Mouse (Mus musculus) adrenal gland, postnatal 36 days (tissue): Measurements from ENCODE around the gene Arhgef33. TPM values are rescaled to one million over a fixed set of nuclear protein-coding genes. Genes with fewer than 3 reads are reported as not detected.
"Not testable (repeated sequence)": the region's sequence is repeated elsewhere in the genome, so short reads cannot be mapped to it uniquely, and the experiment has no call there.

Experiments used
- DNase-seq, 2 experiments: peaks; one replicate each; pipeline ENCODE4 v3.0.0; 2021; ENCODE audit warnings: mixed read lengths in 1 of 2
- long read RNA-seq, 2 experiments: library from polyadenylated mRNA; stranded (forward); transcript quantifications; one replicate each; pipeline ENCODE4 v2.0.0; 2021; ENCODE audit warnings: borderline sequencing depth in 2 of 2
- total RNA-seq, 2 experiments: library from RNA; stranded (reverse); gene quantifications; 2 replicates each; pipeline ENCODE4 v1.2.3; 2021

The Arhgef33 gene
- total RNA-seq: under 1 TPM in 1 of 2 experiments, not detected in 1; 0.63 TPM
- long read RNA-seq, experiment 1: 0 reads
- long read RNA-seq, experiment 2: 0 reads

DNA sequence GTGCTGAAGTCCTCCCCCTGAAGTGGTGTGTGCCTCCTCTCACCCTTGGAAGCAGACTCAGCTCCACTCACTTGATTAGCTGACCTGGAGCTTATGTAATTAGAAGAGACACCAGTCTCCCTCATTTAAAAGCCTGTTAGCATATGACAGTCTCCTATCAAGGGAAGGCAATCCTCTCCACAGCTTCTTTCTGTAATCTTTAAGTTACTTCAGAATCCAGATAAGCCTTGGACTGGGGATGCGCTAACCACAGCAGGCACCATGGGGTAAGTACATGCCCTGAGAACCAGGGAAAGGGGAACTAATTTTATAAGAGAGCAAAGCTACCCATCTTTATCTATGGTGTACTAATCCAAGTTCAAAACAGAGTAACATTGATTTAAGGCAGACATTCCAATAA lies at the start of gene Arhgef33:
Arhgef33 (plus strand) TSS at position 157 of the 400 bp plus-strand sequence.
- no peak for DNase-seq

DNA sequence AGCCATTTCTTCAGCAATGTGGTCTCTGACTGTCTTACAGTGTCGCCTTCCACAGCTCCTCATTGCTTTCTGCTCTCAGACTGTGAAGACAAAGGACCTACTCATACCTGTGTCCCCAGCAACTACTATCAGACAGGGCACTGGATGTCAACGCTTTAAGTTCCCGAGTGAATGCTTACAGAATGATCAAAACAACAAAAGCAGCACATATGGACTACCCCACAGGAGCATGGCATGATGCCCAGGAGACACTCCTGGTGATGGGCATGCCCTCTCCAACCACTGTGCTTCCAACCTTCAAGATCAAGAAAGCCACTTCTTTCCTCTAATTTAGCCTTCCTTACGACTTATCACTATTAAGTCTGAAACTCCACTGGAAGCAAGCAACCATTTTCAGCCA lies 40.1 kb upstream of the Arhgef33 start:
- DNase-seq: no peak

DNA sequence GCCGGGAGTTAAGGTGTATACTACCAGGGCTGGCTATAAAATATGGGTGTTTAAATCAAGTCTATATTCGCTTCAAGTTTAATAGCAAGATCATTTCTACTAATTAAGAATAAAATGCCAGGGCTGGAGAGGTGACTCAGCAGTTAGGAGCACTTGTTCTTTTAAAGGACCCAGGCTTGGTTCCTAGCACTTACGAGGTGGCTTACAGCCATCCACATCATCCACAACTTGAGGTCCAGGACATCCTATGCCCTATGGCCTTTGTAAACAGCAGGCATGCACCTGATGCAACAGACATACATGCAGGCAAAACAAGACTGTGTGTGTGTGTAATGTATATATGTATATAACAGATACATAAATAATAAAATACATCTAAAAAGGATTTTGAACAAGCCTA lies 39.1 kb upstream of the Arhgef33 start:
- no peak for DNase-seq

DNA sequence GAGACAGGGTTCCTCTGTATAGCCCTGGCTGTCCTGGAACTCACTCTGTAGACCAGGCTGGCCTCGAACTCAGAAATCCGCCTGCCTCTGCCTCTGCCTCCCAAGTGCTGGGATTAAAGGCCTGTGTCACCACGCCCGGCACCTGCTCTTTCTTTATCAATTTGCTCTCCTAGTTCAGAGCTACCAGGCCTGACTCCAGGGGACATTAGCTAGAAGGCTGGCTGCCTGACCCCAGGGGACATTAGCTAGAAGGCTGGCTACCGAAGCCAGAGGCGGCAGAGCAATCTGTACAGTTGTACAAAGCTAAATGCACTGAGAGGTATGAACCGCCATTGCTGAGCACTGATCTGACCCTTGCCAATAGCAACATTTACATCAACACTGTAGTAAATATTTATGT lies 36.6 kb upstream of the Arhgef33 start:
- not testable (repeated sequence) for DNase-seq

DNA sequence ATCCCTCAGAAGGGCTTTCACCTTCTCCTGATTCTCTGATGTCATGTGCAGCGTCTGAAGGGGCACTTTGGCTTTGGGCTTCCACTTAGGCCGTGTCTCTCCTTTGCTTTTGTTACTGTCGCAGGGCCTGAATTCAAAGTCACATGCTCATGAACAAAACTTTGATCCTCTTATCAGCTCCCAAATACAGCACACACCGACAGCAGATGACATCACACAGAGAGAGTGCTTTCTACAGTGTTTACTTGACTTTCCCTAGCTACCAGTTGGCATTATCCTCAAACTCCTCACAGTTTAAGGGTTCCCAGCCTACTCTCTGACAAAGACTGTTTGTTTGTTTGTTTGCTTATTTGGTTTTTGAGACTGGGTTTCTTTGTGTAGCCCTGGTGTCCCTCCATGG lies 29.0 kb upstream of the Arhgef33 start:
- no peak for DNase-seq

DNA sequence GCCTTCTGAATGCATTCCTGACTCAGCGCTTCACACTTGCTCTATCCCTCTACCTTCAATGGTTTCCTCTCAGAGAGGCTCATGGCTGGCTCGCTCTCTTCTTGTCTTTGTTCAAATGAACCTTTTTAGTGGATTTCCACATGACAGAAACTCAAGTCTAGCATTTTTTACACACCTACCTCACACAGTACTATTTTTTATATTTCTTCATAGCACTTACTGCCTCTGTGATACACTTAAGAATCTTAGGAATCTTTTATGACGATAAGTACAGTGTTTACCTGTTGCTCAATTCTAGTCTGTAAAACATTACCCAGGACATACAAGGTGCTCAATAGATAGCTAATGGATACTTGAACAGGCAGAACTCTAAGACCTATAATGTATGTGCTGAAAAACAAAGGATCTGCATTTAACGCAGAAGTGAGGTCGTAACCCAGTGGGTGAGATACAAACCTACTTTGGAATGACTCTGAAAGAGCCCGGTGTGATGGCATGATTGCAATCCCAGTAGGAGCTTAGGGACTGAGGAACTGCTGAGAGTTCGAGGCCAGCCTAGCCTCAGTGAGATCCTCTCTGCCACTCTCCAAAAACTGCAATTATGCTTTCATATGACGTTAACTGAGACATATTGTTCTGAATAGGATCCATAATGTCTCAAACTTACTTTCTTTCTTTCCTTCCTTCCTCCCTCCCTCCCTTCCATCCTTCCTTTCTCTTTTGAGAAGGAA lies 27.7 kb upstream of the Arhgef33 start:
- no peak for DNase-seq

DNA sequence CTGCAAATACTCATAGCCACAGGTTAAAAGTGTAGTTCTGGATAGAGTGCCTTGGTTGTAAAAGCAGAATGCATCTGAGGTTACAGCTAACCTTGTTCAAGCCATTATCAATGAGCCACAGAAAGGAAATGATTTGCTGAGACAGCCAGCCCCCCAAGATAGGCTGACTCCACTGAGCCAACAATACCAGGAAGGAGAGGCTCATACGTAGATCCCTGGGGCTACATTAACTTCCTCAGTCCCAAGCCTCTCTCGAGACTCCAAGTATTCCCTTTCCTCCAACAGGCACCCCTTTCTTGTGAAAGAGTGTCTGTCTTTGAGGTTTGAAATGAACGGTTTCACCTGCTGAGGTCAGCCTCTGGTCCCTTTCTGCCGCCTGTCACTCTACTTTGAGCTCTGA lies 22.8 kb upstream of the Arhgef33 start:
- DNase-seq: no peak

DNA sequence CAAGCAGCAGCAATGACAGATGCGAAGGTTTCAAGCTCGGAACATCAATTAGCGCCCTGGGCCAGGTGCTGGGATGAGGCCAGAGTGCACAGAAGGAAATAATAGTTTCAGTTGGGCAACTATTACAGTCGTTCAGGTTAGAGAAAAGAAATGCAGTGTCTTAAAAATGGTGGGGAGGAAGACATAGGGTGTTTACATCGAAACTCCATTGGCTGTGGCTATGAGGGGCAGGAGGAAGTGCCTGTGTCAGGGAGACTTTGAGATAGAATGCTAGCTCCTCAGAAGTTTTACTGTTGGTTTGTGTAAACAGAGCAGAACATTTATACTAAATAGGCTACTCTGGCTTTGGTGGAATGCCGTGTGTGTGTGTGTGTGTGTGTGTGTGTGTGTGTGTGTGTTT lies 19.2 kb upstream of the Arhgef33 start:
- DNase-seq: no peak

DNA sequence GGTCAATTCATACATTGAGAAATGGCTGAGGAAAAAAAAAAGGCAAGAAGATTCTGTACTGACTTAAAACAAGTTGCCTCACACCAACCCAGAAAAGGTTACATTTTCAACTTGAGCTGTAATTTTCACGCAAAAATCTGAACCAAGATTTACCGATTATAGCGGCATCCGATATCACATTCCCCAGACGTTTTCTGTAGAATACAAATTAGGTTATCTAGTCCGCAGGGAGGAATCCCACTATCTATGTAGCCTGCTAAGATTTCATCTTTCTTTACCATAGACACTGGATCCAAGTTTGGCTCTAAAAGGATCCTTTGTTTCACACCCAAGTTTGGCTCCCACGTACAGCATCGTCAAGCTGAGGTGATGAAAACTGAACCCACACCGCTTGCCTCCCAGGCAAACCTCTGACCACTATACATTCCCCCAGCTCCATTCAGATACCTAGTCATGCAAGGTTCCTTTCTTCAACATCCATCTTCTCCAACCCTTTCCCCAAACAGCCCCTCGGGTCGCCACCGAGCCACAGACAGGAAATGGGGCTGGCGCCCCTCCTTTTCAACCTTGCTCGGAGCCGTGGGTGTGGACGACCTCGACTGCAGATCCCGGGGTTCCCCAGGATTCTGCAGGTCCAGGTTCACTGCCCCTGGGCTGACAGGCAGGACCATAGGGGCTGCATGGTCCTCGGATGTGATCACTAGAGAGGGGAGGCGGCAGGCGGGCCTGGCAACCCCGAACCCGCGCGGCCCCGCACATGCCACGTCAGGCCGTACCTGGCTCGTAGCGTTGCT lies 17.7 kb upstream of the Arhgef33 start:
- no peak for DNase-seq

DNA sequence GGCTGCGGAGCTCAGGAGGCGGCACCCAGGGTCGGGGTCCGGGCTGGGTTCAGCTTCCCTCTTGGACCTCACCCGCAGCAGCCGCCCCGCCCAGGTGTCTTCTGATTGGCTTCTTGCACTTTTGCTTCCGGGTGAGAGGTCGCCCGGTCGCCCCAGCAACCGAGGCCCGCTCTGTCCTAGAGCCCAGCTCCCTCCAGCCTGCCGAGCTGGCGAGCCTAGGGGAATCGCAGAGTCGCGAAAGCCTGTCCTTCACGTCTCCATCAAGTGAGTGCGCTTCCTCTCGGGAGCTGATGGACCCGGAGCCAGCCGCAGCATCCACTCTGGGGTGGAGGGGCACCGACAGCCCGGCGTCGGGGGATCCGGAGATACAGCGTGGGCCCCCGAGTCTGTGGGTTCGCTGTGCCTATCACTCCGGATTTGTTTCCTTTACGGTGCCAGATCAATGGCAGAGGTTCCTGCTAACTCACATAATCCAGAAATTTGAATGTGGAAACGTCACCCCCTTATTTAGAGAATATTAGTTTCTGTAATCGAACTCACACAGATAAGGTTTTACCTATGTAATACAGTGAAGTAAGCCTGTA lies 17.0 kb upstream of the Arhgef33 start, which contains the start of the genes Morn2 and Dhx57:
Morn2 (plus strand) TSS at position 130 of the 584 bp plus-strand sequence.
Dhx57 (minus strand) TSS at position 403 of the 584 bp plus-strand sequence.
- DNase-seq: peak; percentile 99

DNA sequence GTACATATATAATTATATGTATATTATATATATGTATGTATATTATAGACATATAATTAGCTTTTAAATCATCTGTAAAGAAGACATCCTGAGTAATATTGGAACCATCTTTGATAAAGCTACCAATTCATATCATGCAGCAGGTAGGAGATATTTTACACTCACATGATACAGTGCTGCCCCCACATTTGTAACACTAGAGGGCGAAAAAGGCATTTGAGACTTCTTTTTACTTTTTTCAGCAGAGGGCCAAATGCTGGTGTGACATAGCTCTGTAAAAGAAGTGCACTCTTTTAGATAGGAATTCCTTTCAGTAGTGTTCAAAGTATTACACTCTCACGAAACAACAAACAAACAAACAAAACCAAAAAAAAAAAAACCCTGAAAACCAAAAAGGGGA lies 16.1 kb upstream of the Arhgef33 start:
- peak in 1 of 2 experiments; percentile 43 for DNase-seq

DNA sequence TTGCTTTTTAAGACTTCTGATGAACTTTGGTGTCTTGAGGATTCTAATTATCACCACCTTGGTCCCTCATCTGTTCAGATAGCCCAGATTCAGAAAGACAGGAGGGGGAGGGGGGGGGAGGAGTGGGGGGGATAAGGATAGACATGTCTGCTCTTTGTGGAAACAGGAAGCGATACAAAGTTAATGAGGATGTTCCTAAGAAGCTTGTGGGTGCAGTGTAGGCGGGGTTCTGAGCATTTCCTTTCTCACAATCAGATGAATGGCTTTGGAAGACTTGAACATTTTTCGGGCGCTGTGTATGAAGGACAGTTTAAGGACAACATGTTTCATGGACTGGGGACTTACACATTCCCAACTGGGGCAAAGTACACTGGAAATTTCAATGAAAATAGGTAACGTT lies 11.9 kb upstream of the Arhgef33 start:
- no peak for DNase-seq

DNA sequence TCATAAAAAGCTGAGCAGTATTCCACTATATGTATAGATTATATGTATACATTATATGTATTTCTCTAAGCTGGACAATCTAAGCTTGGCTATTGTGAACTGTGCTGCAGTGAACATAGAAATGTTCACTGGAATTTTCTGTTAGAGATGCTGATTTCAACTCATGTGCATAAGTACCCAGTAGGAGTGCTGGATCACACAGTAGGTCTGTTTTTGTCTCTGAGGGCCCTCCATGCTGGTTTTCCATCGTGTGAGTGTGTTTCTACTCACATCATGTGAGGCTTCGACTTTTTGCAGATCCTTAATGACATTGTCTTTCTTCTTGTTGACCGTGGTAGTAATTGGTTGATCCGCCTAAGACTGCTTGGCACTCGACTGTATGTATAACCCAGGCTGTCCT lies 8.4 kb upstream of the Arhgef33 start:
- DNase-seq: no peak

DNA sequence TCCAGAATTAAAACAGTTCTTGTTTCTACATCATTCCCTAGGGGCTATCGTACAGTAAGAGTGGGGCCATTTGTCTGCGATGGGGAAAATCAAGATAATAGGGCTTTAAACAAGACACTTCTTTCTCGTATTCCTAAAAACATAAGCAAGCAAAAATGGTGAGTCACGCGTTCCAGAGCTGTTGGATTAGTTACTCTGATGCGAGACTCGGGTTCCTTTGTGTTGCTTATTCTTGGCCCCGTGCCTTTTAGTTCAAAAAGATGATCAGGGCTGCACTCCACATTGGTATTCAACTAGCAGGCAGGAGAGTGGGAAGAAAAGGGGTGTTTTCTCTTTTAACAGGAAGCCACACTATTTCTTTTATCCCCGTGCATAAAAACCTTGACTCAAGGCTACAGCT lies 4.6 kb downstream of the Arhgef33 start:
- peak; percentile 9 to 25 for DNase-seq

DNA sequence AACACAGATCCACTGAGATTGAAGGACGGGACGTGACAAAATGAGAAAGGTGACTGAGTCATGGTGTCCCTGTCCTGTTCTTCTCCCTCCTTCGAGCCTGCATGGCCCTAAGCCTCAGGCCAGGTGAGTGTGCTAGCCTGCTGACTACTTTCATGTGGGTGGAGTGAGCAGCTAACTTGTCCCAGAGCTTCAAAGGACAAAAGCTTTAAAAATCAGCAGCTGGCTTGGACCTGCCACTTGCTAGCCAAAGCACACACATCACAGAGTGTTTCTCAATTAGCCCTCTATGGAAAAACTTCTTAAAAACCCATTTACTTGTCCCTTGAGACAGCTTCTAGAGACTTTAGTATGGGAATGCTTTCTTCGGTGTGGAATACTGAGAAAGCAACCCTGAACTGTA lies 5.2 kb downstream of the Arhgef33 start:
- DNase-seq: no peak

DNA sequence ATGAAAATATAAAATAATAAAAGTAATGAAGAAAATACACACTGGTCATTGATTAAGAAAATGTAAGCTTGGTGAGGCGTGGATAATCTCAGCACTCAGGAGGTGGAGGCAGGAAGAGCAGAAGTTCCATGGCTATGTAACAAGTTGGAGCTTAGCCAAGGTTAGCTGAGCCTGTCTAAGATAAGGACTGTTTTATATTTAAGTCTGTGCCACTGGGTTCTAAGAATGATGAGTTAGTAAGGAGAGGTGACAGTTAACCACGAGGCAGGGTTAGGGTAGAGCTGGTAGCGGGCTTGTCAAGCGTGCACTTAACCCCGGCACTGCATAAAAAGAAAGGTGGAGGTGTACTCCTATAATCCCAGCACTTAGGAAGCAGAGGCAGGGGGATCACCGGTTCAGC lies 15.0 kb downstream of the Arhgef33 start:
- DNase-seq: peak; percentile 8 to 26

DNA sequence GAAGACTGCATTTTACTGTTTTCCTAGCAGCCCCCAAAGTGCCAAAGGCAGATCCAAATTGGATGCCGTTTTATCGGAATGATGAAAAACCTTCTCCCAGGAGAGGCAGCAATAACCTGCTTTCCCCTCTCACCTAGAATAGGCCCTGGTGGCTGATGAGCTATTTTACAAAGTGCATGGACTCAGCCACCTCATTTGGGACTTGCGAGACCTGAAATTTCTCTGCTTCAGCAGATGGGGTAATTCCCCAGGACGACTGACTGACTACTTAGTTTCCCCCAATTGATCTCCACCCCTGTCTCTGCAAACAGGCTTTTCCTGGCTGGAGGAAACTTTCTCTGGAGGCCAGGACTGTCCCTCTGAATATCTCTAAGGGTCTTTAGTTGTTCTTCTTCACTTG lies 15.8 kb downstream of the Arhgef33 start:
- DNase-seq: no peak

DNA sequence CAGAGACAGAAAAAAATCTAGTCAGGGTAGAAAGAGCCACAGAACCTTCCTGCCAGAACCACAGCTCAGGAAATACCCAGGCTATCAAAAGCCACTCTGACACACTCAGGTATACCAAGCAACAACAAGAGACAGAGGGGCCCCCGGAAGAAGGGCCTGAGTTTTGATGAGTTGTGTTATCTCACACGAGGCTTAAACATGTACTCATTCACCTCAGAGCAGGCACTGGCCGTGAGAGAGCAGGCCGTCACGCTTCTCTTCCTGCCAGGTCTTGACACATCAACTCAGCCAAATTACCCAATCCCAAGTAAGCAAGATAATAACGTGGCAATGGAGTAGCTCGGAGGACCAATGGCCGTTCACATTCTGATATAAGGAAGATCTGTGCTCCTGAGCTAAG lies 16.5 kb downstream of the Arhgef33 start:
- DNase-seq: peak in 1 of 2 experiments; percentile 29

DNA sequence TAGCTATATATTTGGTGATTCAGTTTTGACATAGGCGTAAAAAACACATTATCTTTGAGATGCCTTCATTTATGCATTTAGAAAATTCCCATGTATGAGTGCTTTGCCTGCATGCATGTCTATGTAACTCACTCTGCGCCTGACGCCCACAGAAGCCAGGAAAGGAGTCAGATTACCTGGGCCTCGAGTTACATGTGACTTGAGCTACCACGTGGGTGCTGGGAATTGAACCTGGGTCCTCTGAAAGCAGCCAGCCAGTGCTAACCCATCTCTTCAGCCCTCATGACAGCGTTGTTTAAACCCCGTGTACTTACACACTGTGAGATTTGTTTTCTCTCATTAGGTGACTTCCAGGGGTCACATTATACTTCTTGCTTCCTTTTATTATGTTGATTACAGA lies 17.3 kb downstream of the Arhgef33 start:
- no peak for DNase-seq

DNA sequence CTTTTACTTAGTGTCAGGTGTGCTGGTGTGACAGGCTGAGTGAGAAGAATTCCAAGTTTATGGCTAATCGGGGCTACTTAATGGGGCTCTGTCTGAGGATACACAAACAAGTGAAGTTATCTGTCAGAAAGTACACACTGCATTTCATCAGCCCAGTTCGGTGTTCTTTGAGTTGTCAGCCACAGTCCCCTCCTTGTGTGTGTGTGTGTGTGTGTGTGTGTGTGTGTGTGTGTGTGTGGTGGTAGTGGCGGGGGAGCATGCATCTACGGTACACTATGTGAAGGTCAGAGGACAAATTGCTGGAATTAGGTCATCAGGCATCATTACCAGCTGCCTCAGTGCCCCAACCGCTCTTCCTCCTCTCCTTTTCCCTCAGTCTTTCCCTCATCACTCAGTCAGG lies 18.2 kb downstream of the Arhgef33 start:
- DNase-seq: no peak

DNA sequence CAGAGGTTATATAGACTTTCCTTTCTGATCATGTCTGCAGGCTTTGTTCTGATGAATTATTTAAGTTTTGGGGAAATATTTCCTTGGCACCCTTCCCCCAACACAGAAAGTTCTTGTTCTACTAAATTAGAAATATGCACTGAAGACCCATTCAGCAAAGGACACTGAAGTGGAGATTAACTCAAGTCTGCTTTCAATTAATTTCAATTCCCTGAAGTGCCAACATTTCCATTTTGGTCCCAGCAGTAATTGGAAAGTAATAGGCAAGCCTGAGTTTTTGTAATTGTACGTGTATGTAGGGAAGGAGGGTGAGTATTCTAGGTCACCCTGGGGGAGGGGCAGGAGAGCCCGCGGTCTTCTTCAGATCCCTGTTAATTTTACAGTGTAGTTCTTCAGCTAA lies 19.2 kb downstream of the Arhgef33 start:
- DNase-seq: no peak

DNA sequence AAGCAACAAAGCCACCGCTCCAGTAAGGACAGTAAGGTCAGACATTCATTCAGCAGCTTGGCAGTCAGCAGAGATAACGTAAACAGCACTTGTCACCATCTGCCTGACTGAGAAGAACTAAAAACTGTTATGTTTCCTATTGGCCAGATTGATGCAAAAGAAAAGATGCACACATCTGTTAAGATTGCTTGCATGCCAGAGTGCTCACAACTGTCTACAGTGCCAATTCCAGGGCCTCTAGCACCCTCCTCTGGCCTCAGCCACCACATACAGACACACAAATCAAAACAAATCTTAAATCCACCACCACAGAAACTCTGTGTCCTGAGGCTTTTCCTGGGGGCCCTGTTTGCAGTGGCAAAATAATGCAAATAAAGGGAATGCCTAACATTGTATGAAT lies 25.2 kb downstream of the Arhgef33 start:
- peak; percentile 30 to 43 for DNase-seq

DNA sequence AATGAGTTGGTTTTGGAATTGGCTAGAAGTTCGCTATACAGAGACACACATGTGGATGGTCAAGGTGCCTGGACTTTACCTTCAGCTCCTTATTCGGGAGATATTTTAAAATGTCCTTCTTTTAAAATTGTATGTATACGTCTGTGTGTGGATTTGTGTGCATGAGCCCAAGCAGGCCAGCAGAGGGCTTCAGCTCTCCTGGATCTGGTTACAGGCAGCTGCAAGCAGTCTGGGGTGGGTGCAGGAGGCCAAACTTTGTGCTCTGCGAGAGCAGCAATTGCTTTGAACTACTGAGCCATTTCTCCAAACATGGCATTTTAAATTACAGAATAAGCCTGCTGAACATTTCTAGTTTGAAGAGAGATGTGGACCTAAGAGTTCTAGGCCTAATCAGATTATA lies 38.1 kb downstream of the Arhgef33 start:
- peak in 1 of 2 experiments; percentile 18 for DNase-seq
